Mouse (Mus musculus) cerebellum, adult 2 months (tissue): ENCODE measurements at regions not wholly inside any gene's neighbourhood (a gene's known extent, or its start where the extent isn't known, plus 50 kb on each side); places are given as distances from the start of the nearest gene placed in this dataset.

Experiments
- CTCF ChIP-seq: fragments of 200-500 bp; IDR thresholded peaks from 2 replicates; pipeline ENCODE4 v1.5.1; 2011; ENCODE audit warnings: low read depth, mild to moderate bottlenecking, control low read depth, low read length, moderate library complexity, borderline replicate concordance; ENCODE audit not compliant: insufficient read depth
- POLR2A ChIP-seq: fragments of 200-500 bp; IDR thresholded peaks from 2 replicates; pipeline ENCODE4 v1.6.1; 2011; ENCODE audit warnings: low read length, control low read depth, borderline replicate concordance; ENCODE audit not compliant: insufficient read depth

GRCm38 (mm10) chr8:98496793-98497192, 919.5 kb downstream of the Cdh8 start:
- TF ChIP-seq POLR2A (no peak), CTCF (no peak)
